10 mouse cellular contexts compared by ENCODE assay signal in the genomic region with DNA sequence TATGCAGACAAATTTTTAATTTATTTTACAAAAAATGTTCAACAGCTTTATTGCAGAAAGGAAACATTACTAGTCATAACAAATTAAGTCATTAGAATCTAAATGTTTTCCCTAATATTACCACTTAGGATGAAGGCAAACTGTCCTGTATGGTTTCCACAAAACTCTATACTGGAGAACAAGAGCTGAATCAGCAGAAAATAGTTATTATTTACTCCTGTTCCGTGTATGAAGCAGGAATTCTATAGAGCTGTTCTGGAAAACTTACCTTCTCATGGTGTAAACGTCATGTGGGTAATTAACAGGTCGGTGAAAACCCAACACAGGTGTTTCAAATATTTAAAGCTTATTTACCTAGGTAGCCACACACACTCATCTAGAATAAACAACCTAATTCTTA. TPM values are rescaled to one million over a fixed set of nuclear protein-coding genes. Genes with fewer than 3 reads are reported as not detected.
DNase-seq lines count a peak whose midpoint lies in the region; ATAC-seq and TF ChIP-seq lines count a peak whose summit lies in the region.
"Had no signal": no experiment of that assay in that cellular context is flagged by ENCODE, and none has a peak within 500 bp of the region (broad histone marks: within the 10 kb centered on the region; RNA-seq: fewer than 3 reads in every experiment).

No protein-coding gene starts in this region.

- peak overlapping the region; percentile 91 for H3K4me2 ChIP-seq in heart, embryonic 14.5 days (ENCODE audit: low read length)
- peak overlapping the region; percentile 92 for H3K4me2 ChIP-seq in hindbrain, embryonic 16.5 days (ENCODE audit: low read length)
- H3K4me2 ChIP-seq in midbrain, embryonic 12.5 days (replicated peaks): peak overlapping the region; percentile 63

- TF ChIP-seq POLR2A in bone marrow, adult 2 months (IDR thresholded peaks at IDR 0.05; ENCODE audit: borderline replicate concordance, control insufficient read depth, low read depth, low read length): no peak

- no peak for TF ChIP-seq CTCF in bone marrow, adult 2 months (IDR thresholded peaks at IDR 0.05; ENCODE audit: control insufficient read depth, insufficient read depth, low read length)

- WGBS in heart, embryonic 14.5 days: 18% methylated on average over 3 of the region's 3 CpGs
- 28% methylated on average over 3 of the region's 3 CpGs for WGBS in bone marrow, adult 2 months
- WGBS in hindbrain, embryonic 16.5 days: 18% methylated on average over 3 of the region's 3 CpGs
- WGBS in midbrain, embryonic 12.5 days: 12% methylated on average over 3 of the region's 3 CpGs

- peaks cover 0 to 17% of the 10 kb centered on the region in 2 experiments; a peak in 3 of 4 replicates for H3K4me1 ChIP-seq in heart, embryonic 14.5 days (ENCODE audit: control insufficient read depth in 2 of 2, insufficient read depth in 2 of 2, low read length in 2 of 2)
- no peaks in the 10 kb centered on the region; the same call in 1 of the 2 replicates for H3K4me1 ChIP-seq in bone marrow, adult 2 months (ENCODE audit: control insufficient read depth, insufficient read depth, low read length)
- H3K4me1 ChIP-seq in hindbrain, embryonic 16.5 days (ENCODE audit: control insufficient read depth, insufficient read depth, low read depth, low read length): peaks cover 6% of the 10 kb centered on the region
- peaks cover 19% of the 10 kb centered on the region for H3K4me1 ChIP-seq in midbrain, embryonic 12.5 days

- H3K27ac ChIP-seq in heart, embryonic 14.5 days (replicated peaks in 1 of 2; ENCODE audit: control insufficient read depth in 1 of 2, insufficient read depth in 1 of 2, low read depth in 2 of 2, low read length in 2 of 2): no peak overlapping the region
- no peak overlapping the region for H3K27ac ChIP-seq in bone marrow, adult 2 months (ENCODE audit: control insufficient read depth, insufficient read depth, low read depth, low read length, poor library complexity)
- H3K27ac ChIP-seq in hindbrain, embryonic 16.5 days (ENCODE audit: low read depth, low read length): no peak overlapping the region
- H3K27ac ChIP-seq in midbrain, embryonic 12.5 days (replicated peaks): no peak overlapping the region

- no peaks in the 10 kb centered on the region for H3K9me3 ChIP-seq in heart, embryonic 14.5 days (ENCODE audit: control insufficient read depth, low read length)
- H3K9me3 ChIP-seq in hindbrain, embryonic 16.5 days (ENCODE audit: control insufficient read depth, low read length): no peaks in the 10 kb centered on the region
- no peaks in the 10 kb centered on the region for H3K9me3 ChIP-seq in midbrain, embryonic 12.5 days

- peaks cover 30% of the 10 kb centered on the region for H3K36me3 ChIP-seq in heart, embryonic 14.5 days (ENCODE audit: control insufficient read depth, insufficient read depth, low read length)
- H3K36me3 ChIP-seq in hindbrain, embryonic 16.5 days (ENCODE audit: control insufficient read depth, insufficient read depth, low read length): no peaks in the 10 kb centered on the region; the same call in 1 of the 2 replicates
- H3K36me3 ChIP-seq in midbrain, embryonic 12.5 days: peaks cover 27% of the 10 kb centered on the region

- ATAC-seq in heart, embryonic 14.5 days (ENCODE audit: insufficient number of reproducible peaks, insufficient read depth, low FRiP score, low read depth): no peak
- no peak for ATAC-seq in hindbrain, embryonic 16.5 days
- no peak for ATAC-seq in midbrain, embryonic 12.5 days (ENCODE audit: low FRiP score, low read depth)

- no peak for DNase-seq in heart, postnatal 14 days
- DNase-seq in spleen, adult 12 weeks (ENCODE audit: low spot score): no peak
- DNase-seq in right cerebral cortex, adult 2 months (ENCODE audit: low spot score in 2 of 2): no peak
- DNase-seq in ovary, postnatal 10 days (ENCODE audit: low spot score): no peak
- DNase-seq: lung, adult 18-20 months; spleen, adult 18-20 months had no signal

- no peaks in the 10 kb centered on the region for H3K27me3 ChIP-seq in heart, embryonic 14.5 days (ENCODE audit: control insufficient read depth, insufficient read depth, low read length)
- H3K27me3 ChIP-seq in hindbrain, embryonic 16.5 days (replicated peaks; ENCODE audit: control insufficient read depth, insufficient read depth, low read length): no peaks in the 10 kb centered on the region
- H3K27me3 ChIP-seq in midbrain, embryonic 12.5 days: no peaks in the 10 kb centered on the region

- intact Hi-C loops in heart, postnatal 14 days (cut with DNase I): no loop called here

- peak overlapping the region; percentile 93 for H3K9ac ChIP-seq in heart, embryonic 14.5 days (ENCODE audit: low read length)
- H3K9ac ChIP-seq in hindbrain, embryonic 16.5 days (ENCODE audit: low read depth, low read length): no peak overlapping the region
- H3K9ac ChIP-seq in midbrain, embryonic 12.5 days (replicated peaks): peak overlapping the region; percentile 85

- peak overlapping the region in 1 of 2 experiments; percentile 89; a peak in 2 of 4 replicates for H3K4me3 ChIP-seq in heart, embryonic 14.5 days (ENCODE audit: control insufficient read depth in 1 of 2, insufficient read depth in 1 of 2, low read depth in 1 of 2, low read length in 2 of 2)
- peak overlapping the region; percentile 40 for H3K4me3 ChIP-seq in bone marrow, adult 2 months (replicated peaks; ENCODE audit: control insufficient read depth, low read depth, low read length)
- peak overlapping the region; percentile 61 for H3K4me3 ChIP-seq in hindbrain, embryonic 16.5 days (ENCODE audit: low read length)
- H3K4me3 ChIP-seq in midbrain, embryonic 12.5 days: peak overlapping the region; percentile 64

RNA-seq across cellular contexts. Expression of a gene that starts 1.1 kb away (rescaled TPM):
- 26.4 and 29.7 TPM in 2 replicates for polyA plus RNA-seq in heart, embryonic 14.5 days (2014; fragmentation: Nextera tagmentation; extraction: Ambion mirVana)
- 1 to 10 TPM; 3.0 to 4.3 TPM for total RNA-seq in heart, postnatal 14 days (2021)
- polyA plus RNA-seq in bone marrow, adult 2 months (2011; ENCODE audit: insufficient read depth, insufficient read length, low replicate concordance, missing spikeins): 32.4 and 49.5 TPM in 2 replicates
- 9.1 and 9.6 TPM in 2 replicates for polyA plus RNA-seq in hindbrain, embryonic 16.5 days (2015; fragmentation: Nextera tagmentation; extraction: Ambion mirVana)
- 52.3 and 60.0 TPM in 2 replicates for polyA plus RNA-seq in midbrain, embryonic 12.5 days (2016; fragmentation: Nextera tagmentation; extraction: Ambion mirVana)

RNA-seq across cellular contexts. Expression of a gene that starts 1.2 kb away (rescaled TPM):
- 14.1 and 14.5 TPM in 2 replicates for polyA plus RNA-seq in heart, embryonic 14.5 days (2014; fragmentation: Nextera tagmentation; extraction: Ambion mirVana)
- 1 to 10 TPM; 7.9 to 8.9 TPM for total RNA-seq in heart, postnatal 14 days (2021)
- polyA plus RNA-seq in bone marrow, adult 2 months (2011; ENCODE audit: insufficient read depth, insufficient read length, low replicate concordance, missing spikeins): 4.5 and 7.3 TPM in 2 replicates
- 8.9 and 9.0 TPM in 2 replicates for polyA plus RNA-seq in hindbrain, embryonic 16.5 days (2015; fragmentation: Nextera tagmentation; extraction: Ambion mirVana)
- 10.3 and 11.7 TPM in 2 replicates for polyA plus RNA-seq in midbrain, embryonic 12.5 days (2016; fragmentation: Nextera tagmentation; extraction: Ambion mirVana)

RNA-seq across cellular contexts. Expression of a gene that starts 53.5 kb away (rescaled TPM):
- 11.5 and 12.7 TPM in 2 replicates for polyA plus RNA-seq in heart, embryonic 14.5 days (2014; fragmentation: Nextera tagmentation; extraction: Ambion mirVana)
- total RNA-seq in heart, postnatal 14 days (2021): 1 to 10 TPM; 4.2 to 4.5 TPM
- polyA plus RNA-seq in bone marrow, adult 2 months (2011; ENCODE audit: insufficient read depth, insufficient read length, low replicate concordance, missing spikeins): 0.97 and 3.1 TPM in 2 replicates
- 44.8 and 46.1 TPM in 2 replicates for polyA plus RNA-seq in hindbrain, embryonic 16.5 days (2015; fragmentation: Nextera tagmentation; extraction: Ambion mirVana)
- polyA plus RNA-seq in midbrain, embryonic 12.5 days (2016; fragmentation: Nextera tagmentation; extraction: Ambion mirVana): 20.5 and 21.8 TPM in 2 replicates
